Mouse (Mus musculus) liver, embryonic 11.5 days (tissue): Measurements from ENCODE around the gene Fuk. TPM values are rescaled to one million over a fixed set of nuclear protein-coding genes. Genes with fewer than 3 reads are reported as not detected.
A peak's percentile ranks its signal among the peaks of the same experiment; 100 is the strongest.

Source experiments
- ATAC-seq: fragments of 200-750 bp; cut with Nextera tagmentation; replicated peaks from 2 replicates; pipeline ENCODE4 v1.8.0; 2017; ENCODE audit warnings: moderate number of reproducible peaks, mild to moderate bottlenecking, moderate TSS enrichment, moderate library complexity; ENCODE audit not compliant: low FRiP score
- DNase-seq: peaks from one replicate; pipeline ENCODE4 v3.0.0-alpha.2; 2017; ENCODE audit warnings: low spot score
- H3K27ac ChIP-seq: fragments of 300-500 bp; sonication (generic); 2 replicates; pipeline ENCODE4 v1.5.1; 2014; ENCODE audit warnings: mild to moderate bottlenecking, low read depth, low read length, control low read depth
- H3K27me3 ChIP-seq: fragments of 300-500 bp; sonication (generic); replicated peaks from 2 replicates; pipeline ENCODE4 v1.6.1; 2014; ENCODE audit warnings: low read length, mixed read lengths; ENCODE audit not compliant: control insufficient read depth, insufficient read depth
- H3K36me3 ChIP-seq: fragments of 300-500 bp; sonication (generic); 2 replicates; pipeline ENCODE4 v1.6.1; 2014; ENCODE audit warnings: mild to moderate bottlenecking, low read length, moderate library complexity, mixed read lengths; ENCODE audit not compliant: control insufficient read depth, insufficient read depth
- H3K4me1 ChIP-seq: fragments of 300-500 bp; sonication (generic); replicated peaks from 2 replicates; pipeline ENCODE4 v1.6.1; 2014; ENCODE audit warnings: low read length, mixed read lengths; ENCODE audit not compliant: control insufficient read depth, insufficient read depth
- H3K4me2 ChIP-seq: fragments of 300-500 bp; sonication (generic); 2 replicates; pipeline ENCODE4 v1.6.1; 2014; ENCODE audit warnings: mild to moderate bottlenecking, control low read depth, moderate library complexity
- H3K4me3 ChIP-seq: fragments of 300-500 bp; sonication (generic); 2 replicates; pipeline ENCODE4 v1.5.1; 2014; ENCODE audit warnings: low read depth, low read length, control low read depth
- H3K9ac ChIP-seq: fragments of 300-500 bp; sonication (generic); 2 replicates; pipeline ENCODE4 v1.6.1; 2014; ENCODE audit warnings: low read depth, low read length, control low read depth
- H3K9me3 ChIP-seq: fragments of 300-500 bp; sonication (generic); 2 replicates; pipeline ENCODE4 v1.6.1; 2016; ENCODE audit warnings: low read length, inconsistent platforms, mixed read lengths; ENCODE audit not compliant: control insufficient read depth
- WGBS: fragments of 180-500 bp; shearing (Covaris S2); extraction: QIAGEN DNeasy Blood & Tissue Kit; methylation state at CpG from one replicate; pipeline ENCODE4 v1.1.7; 2014; 5-methylcytosine and 5-hydroxymethylcytosine counted together
- polyA plus RNA-seq: library from polyadenylated mRNA; unstranded; fragments of >200 nt; fragmentation: Nextera tagmentation; extraction: Ambion mirVana; gene quantifications from 2 replicates; pipeline ENCODE4 v1.2.1, GENCODE M21; 2014

The Fuk gene
- polyA plus RNA-seq, 1 experiment from 2014 or later: 9.0 TPM

DNA sequence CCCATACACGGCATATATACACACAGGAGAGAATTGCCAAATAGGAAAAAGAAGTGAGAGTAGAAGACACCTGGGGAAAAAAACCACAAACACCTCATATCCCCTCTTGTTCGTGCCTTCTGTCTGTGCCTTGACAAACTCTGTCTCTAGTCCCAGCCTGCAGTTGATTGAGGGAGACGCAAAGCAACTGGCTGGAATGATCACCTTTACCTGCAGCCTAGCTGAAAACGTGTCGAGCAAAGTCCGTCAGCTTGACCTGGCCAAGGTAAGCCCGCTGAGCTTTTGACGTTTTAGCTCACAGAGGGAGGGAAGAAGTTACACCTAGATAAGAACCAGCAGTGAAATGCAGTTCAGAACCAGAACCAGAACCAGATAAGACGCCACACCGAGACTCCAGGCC lies 51.1 kb downstream of the Fuk start:
- Histone ChIP-seq H3K9ac (no peak overlapping the region), H3K4me2 (no peak overlapping the region), H3K4me1 (peaks cover 8% of the 10 kb centered on the region), H3K27ac (no peak overlapping the region), H3K9me3 (no peaks in the 10 kb centered on the region), H3K4me3 (no peak overlapping the region), H3K36me3 (peaks cover 35% of the 10 kb centered on the region), H3K27me3 (no peaks in the 10 kb centered on the region)
- 93% methylated on average over 10 of the region's 10 CpGs for WGBS
- ATAC-seq: no peak
- DNase-seq: no peak

DNA sequence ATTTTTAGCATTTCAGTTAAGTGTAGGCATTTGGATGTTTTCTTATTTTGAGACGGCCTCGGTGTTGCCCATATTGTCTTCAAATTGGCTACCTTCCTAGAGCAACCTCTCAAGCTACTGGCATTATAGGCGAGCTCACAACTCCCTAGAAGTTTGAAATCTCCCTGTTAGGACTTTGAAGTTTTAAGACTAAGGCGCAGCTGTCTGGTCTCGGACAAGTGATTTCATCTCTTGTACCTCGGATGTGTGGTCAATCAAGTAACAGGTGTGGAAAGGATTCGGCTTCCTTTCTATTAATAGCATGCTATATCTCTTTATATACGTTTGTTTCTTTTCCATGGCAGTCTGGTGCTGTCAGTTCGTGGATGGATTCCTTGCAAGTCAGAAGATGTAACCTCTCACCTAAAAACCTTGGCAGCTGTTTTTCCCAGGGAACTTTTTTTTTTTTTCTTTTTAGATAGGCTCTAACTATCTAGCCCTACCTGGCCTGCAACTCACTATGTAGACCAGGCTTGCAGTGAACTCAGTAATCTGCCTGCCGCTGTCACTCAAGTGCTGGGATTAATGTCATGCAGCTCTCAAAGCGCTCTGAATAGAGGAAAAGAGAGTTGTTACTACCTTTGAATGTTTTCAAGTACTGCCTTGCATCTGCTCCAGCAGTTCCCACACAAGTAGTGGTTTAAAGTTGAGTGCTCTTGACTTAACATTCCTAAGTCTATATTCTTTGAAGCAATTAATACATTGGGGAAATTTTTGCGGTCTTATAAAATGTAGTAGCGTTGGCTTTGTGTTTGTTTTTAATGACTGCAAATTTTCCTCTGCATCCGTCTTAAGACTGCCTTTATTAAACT lies 54.4 kb downstream of the Fuk start:
- Histone ChIP-seq H3K4me1 (peaks cover 16% of the 10 kb centered on the region), H3K4me3 (peak overlapping the region; percentile 78), H3K27ac (no peak overlapping the region), H3K9ac (peak overlapping the region; percentile 97), H3K36me3 (peaks cover 38% of the 10 kb centered on the region), H3K27me3 (no peaks in the 10 kb centered on the region), H3K4me2 (peak overlapping the region; percentile 93), H3K9me3 (no peaks in the 10 kb centered on the region)
- no peak for DNase-seq
- WGBS: 48% methylated on average over 14 of the region's 14 CpGs
- no peak for ATAC-seq

DNA sequence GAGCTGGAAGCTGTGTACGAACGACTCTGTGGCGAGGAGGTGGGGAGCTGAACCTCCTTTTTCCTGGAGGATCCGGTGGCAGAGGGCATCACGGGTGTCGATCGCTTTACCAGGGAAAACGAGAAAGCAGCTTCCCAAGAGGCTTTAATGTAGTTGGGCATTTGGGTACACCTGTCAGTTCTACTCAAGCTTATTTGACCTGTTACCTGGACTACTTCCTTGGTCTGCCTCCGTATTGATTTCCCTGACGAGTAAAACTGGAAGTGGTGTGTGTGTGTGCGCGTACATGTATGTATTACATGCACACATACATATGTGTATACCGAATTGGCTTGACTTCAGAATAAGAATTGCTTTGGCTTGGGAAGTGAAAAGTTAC lies 55.1 kb downstream of the Fuk start:
- Histone ChIP-seq H3K9me3 (no peaks in the 10 kb centered on the region), H3K36me3 (peaks cover 37% of the 10 kb centered on the region), H3K27ac (peak overlapping the region; percentile 64), H3K4me2 (peak overlapping the region; percentile 93), H3K9ac (peak overlapping the region; percentile 97), H3K27me3 (no peaks in the 10 kb centered on the region), H3K4me3 (peak overlapping the region; percentile 78), H3K4me1 (peaks cover 16% of the 10 kb centered on the region)
- 1% methylated on average over 13 of the region's 13 CpGs for WGBS
- DNase-seq: no peak
- ATAC-seq: peak; percentile 27; the same call in 1 of the 2 replicates

DNA sequence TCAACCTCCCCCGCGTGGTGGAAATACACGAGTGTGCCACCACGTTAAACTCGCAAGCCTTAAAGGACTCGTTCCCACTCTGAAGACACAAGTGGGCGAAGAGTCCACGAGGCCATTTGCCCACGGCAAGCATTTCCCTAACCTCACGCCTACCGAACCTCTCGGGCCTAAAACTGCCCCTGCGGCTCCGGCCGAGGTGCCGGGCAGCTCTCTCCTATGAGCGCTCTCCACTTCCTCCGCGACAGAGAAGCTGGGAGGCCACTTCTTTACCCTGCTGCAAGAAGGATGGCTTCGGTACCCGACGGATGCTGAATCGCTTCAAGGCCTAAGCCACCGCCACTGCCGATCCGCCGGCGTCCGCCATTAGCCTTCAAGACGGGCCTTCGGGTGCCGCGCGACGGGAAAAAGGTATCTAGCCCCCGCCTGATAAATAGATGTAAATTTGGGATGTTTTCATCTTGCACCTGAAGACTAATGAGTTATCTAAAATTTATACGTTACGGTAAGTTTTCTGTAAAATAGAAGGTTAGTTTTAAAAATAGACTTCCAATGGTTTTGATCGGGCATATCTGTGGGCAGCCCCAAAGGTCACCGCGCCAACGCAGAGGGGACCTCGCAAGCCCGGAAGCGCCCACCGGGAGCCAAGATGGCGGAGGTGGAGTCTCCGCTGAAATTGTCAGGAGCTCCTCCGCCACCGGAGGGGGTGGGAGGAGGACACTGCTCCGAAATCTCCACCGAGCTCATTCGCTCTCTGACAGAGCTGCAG lies 55.7 kb downstream of the Fuk start, which contains the start of the genes Cog4 and Sf3b3:
Cog4 (plus strand) TSS at position 196 of the 766 bp plus-strand sequence.
Sf3b3 (minus strand) TSS at position 383 of the 766 bp plus-strand sequence.
- Histone ChIP-seq H3K4me3 (peak within 1 kb of the TSS; percentile 78), H3K4me2 (peak within 1 kb of the TSS; percentile 93), H3K9me3 (no peaks in the 10 kb centered on the region), H3K4me1 (peaks cover 16% of the 10 kb centered on the region), H3K27ac (peak within 1 kb of the TSS; percentile 64), H3K36me3 (peaks cover 38% of the 10 kb centered on the region), H3K9ac (peak within 1 kb of the TSS; percentile 97), H3K27me3 (no peaks in the 10 kb centered on the region)
- under 1% methylated on average over 53 of the region's 53 CpGs for WGBS
- DNase-seq (peak; percentile 83), ATAC-seq (peak; percentile 85)

DNA sequence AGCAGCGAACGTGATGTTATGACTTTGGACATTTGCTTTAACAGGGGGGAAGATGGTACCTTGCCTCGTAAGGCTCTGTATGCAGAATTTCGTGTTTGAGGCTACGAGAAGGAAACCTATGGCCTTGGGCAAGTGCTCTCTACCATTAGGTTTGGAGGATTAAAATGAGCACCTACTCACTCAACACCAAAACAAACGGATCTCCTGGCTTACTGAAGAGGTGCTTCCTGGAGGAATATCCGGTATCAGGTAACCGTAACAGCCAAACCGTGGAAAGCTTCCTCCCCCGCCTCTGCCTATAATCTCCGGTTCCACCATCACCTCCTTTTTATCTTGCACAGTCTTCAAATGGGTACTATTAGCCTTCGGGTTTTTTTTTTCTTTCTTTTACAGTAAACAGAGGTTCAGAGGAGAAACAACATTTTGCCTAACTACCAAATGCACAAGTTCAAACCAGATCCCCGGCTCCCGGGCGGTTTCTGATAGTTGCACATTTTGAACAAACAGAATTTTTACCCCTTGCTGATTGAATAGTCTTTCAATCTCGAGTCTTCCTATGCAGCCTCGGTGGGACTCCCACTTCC lies 56.4 kb downstream of the Fuk start:
- DNase-seq (peak; percentile 36), ATAC-seq (no peak)
- peak overlapping the region; percentile 54 for H3K27ac ChIP-seq
- H3K36me3 ChIP-seq: peaks cover 38% of the 10 kb centered on the region
- H3K27me3 ChIP-seq: no peaks in the 10 kb centered on the region
- peak overlapping the region; percentile 97 for H3K9ac ChIP-seq
- peak overlapping the region; percentile 78 for H3K4me3 ChIP-seq
- peaks cover 16% of the 10 kb centered on the region for H3K4me1 ChIP-seq
- no peaks in the 10 kb centered on the region for H3K9me3 ChIP-seq
- WGBS: 5% methylated on average over 17 of the region's 17 CpGs
- H3K4me2 ChIP-seq: peak overlapping the region; percentile 93

DNA sequence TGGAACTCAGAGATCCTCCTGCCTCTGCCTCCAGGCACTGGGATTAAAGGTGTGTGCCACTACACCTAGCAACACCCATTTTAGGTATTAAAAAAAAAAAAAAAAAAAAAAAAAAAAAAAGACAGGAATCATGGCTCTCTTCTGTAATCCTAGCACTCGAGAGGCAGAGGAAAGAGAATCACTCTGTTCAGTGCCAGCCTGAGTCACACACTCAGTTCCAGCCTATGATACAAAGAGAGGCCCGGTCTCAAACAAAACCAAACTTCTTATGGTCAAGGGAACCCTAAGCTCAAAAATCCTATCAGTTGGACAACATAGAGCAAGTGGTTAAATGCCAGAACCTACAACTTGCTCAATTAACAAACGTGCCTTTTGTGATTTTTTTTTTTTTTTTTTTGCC lies 57.3 kb downstream of the Fuk start:
- Histone ChIP-seq H3K4me2 (peak overlapping the region; percentile 93), H3K36me3 (peaks cover 35% of the 10 kb centered on the region), H3K4me3 (peak overlapping the region; percentile 78), H3K4me1 (peaks cover 16% of the 10 kb centered on the region), H3K9me3 (no peaks in the 10 kb centered on the region), H3K27me3 (no peaks in the 10 kb centered on the region), H3K9ac (peak overlapping the region; percentile 97; the same call in 1 of the 2 replicates), H3K27ac (no peak overlapping the region)
- DNase-seq: no peak
- WGBS: 67% methylated on average over 3 of the region's 3 CpGs
- no peak for ATAC-seq

DNA sequence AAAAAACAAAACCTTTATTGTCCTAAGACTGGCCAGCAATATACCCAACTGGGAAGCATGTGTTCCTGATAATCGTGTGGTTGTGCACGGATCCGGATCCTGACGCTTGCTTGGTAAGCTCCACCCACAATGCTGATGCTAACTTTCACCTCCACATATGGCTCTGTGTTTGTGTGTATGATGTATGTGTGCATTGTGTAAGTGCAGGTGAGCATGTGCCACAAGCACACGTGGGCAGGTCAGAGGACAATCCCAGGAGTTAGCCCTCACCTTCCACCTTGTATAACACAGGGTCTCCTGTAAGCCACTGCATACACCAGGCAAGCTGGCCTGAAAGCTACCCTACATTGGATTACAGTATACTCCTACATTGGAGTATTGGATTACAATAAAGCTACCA lies 59.1 kb downstream of the Fuk start:
- no peaks in the 10 kb centered on the region for H3K9me3 ChIP-seq
- H3K4me3 ChIP-seq: no peak overlapping the region
- H3K27me3 ChIP-seq: no peaks in the 10 kb centered on the region
- DNase-seq (no peak), ATAC-seq (no peak)
- H3K4me1 ChIP-seq: peaks cover 14% of the 10 kb centered on the region
- H3K27ac ChIP-seq: no peak overlapping the region
- WGBS: 84% methylated on average over 5 of the region's 5 CpGs
- peaks cover 41% of the 10 kb centered on the region for H3K36me3 ChIP-seq
- H3K9ac ChIP-seq: no peak overlapping the region
- H3K4me2 ChIP-seq: no peak overlapping the region

DNA sequence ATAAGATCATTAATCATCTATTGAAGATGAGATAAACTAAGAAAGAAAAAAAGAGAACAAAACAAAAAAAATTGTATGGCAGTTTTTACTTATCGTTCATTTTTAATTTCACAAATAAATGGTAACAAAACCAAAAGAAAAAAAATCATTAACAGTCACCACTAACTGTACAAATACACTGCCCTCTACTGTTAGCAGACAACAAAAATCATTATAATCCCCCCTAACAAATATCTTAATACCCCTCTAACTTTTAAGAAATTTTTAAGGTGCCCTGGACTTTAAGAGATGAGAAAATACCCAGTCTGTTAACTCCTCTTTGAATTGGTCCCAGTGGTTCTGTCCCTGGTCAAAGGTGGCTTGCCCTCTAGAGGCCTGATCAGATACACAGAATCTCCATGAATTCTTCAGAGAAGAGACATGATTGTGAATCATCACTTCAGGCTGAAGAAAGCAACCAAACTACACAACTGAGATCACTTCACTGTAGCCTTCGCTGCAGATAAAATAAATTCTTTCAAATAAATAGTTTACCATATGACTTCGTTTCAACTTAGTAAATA lies 60.2 kb downstream of the Fuk start:
- H3K9ac ChIP-seq: no peak overlapping the region
- H3K4me2 ChIP-seq: no peak overlapping the region
- ATAC-seq (no peak), DNase-seq (no peak)
- peaks cover 51% of the 10 kb centered on the region for H3K36me3 ChIP-seq
- peaks cover 8% of the 10 kb centered on the region for H3K4me1 ChIP-seq
- WGBS: 94% methylated on average over 3 of the region's 3 CpGs
- no peaks in the 10 kb centered on the region for H3K27me3 ChIP-seq
- H3K4me3 ChIP-seq: no peak overlapping the region
- H3K27ac ChIP-seq: no peak overlapping the region
- H3K9me3 ChIP-seq: no peaks in the 10 kb centered on the region
